Mouse (Mus musculus): Measurements from ENCODE around the gene Vat1l.

Gene Vat1l

GRCm38 (mm10) chr8:114398326-114398725 is 192.9 kb downstream of the Vat1l start:
- no peak for DNase-seq (ENCODE audit: low read depth, low spot score)

GRCm38 (mm10) chr8:114399273-114399672 is 193.9 kb downstream of the Vat1l start:
- no peak for DNase-seq (ENCODE audit: low read depth, low spot score)

- DNase-seq (ENCODE audit: low read depth, low spot score), result no peak
These were observed 196.3 kb downstream of the Vat1l start for GRCm38 (mm10) chr8:114401679-114402078.

GRCm38 (mm10) chr8:114411421-114411820 is 206.0 kb downstream of the Vat1l start:
- no peak for DNase-seq (ENCODE audit: low read depth, low spot score)

- no peak for DNase-seq (ENCODE audit: low read depth, low spot score)
These were observed 212.4 kb downstream of the Vat1l start, which contains the start of gene Clec3a for GRCm38 (mm10) chr8:114417786-114418185. Clec3a (plus strand) TSS chr8:114418086.

GRCm38 (mm10) chr8:114418486-114418885 is 213.1 kb downstream of the Vat1l start:
- no peak for DNase-seq (ENCODE audit: low read depth, low spot score)

GRCm38 (mm10) chr8:114418904-114419303 is 213.5 kb downstream of the Vat1l start:
- no peak for DNase-seq (ENCODE audit: low read depth, low spot score)

- DNase-seq (ENCODE audit: low read depth, low spot score), result no peak
These were observed 216.1 kb downstream of the Vat1l start for GRCm38 (mm10) chr8:114421544-114421943.

All from retina, adult 2 months (tissue).